Mouse (Mus musculus): ENCODE data around the gene Gm20696.

Gene Gm20696

DNA sequence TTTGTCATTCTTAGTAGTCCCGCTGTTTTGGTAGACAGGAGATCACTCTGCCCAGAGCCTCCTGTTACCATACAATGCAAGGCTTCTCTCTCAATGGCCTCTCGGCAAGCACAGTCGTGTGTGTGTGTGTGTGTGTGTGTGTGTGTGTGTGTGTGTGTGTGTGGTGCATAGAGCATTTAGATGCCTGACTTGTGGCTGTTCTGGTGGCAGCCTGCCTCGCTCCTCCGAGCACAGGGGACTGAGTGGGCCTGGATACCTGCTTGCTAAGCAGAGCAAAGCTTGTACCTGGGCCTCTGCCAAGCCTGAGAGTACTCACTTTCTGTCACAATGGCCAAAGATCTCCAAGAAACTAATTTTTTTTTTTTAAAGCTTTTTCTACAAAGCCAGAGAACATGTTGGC is 67.4 kb downstream of the Gm20696 start:
- ATAC-seq (ENCODE audit: insufficient number of reproducible peaks, low FRiP score, low TSS enrichment) = no peak

DNA sequence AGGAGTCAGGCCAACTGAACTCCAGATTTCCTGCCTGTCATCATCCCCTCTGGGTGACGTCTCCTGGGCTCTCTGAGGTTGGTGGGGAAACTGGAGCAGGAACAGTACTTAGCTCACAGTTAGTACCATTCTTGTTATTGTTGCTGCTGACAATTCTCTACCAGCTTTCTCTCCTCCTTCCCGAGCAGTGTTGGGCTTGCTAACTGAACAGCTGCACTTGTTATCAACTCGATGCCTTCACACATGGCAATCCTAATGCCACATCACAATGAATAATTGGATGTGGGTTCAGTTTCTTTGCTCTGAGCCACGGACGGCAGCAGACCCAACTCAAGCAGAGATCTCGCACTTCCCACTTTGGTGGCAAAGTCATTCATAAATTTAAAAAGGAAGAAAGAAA is 89.6 kb downstream of the Gm20696 start:
- no peak for ATAC-seq (ENCODE audit: insufficient number of reproducible peaks, low FRiP score, low TSS enrichment)

DNA sequence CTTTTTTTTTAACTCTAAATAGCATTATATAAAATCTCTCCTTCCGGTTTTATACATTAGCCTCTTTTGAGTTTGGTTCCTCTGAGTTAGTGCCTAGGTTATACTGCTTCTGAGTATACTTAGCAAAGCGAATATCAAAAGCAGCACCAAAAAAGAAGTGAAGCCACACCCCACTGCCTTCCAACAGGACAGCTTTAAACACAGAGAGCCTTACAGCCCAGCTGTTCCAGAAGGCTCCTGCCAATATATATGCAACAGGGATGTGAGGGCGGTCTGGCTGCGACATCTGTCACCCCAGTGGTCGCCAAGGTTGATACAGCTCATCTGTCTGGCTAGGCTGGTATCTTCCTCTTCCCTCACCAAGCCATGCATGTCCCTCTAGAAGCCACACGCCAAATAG is 91.0 kb downstream of the Gm20696 start:
- ATAC-seq (ENCODE audit: insufficient number of reproducible peaks, low FRiP score, low TSS enrichment) = no peak

GRCm38 (mm10) chr6:99573343-99573742 is 93.3 kb downstream of the Gm20696 start:
- no peak for ATAC-seq (ENCODE audit: insufficient number of reproducible peaks, low FRiP score, low TSS enrichment)

GRCm38 (mm10) chr6:99572071-99572470 is 94.5 kb downstream of the Gm20696 start:
- ATAC-seq (ENCODE audit: insufficient number of reproducible peaks, low FRiP score, low TSS enrichment) = no peak

DNA sequence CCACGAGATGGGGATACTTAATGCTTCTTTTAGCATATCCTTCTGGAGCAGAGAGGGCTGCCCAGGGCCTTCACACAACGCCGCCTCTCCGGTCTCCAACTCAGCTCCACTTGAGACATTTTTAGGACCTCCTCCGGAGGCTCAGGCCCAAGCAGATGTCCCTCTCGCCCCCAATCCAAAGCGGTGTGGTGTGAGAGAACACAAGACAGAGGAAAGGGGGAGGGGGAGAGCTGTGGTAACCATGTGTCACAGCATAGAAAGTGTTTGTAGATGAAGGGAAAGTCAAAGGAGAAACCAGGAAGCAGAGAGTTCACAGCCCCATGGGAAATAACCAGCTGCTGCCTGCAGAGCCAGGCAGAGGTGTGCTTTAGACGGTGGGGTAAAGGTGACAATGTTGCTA is 99.7 kb downstream of the Gm20696 start:
- no peak for ATAC-seq (ENCODE audit: insufficient number of reproducible peaks, low FRiP score, low TSS enrichment)

- ATAC-seq (ENCODE audit: insufficient number of reproducible peaks, low FRiP score, low TSS enrichment) = no peak
These were observed 101.8 kb downstream of the Gm20696 start for GRCm38 (mm10) chr6:99564766-99565165.

DNA sequence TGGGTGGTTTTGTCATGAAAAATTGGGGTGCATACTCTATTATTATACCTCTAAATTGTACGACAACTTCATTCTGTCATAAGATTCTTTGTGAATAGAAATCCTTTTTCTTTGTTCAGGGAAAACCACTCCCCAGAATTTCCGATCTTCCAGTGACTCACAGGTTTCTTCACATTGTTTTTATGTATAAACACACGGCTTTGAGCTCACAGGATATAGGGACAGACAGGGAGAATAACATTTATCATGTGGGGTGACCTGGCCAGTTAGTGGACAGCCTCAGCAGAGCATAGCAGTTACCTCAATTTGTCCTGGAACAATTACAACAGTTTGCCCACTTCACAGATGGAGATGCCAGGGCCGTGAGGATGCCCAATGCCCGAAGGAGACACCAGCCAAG is 109.6 kb downstream of the Gm20696 start:
- ATAC-seq (ENCODE audit: insufficient number of reproducible peaks, low FRiP score, low TSS enrichment) = no peak

DNA sequence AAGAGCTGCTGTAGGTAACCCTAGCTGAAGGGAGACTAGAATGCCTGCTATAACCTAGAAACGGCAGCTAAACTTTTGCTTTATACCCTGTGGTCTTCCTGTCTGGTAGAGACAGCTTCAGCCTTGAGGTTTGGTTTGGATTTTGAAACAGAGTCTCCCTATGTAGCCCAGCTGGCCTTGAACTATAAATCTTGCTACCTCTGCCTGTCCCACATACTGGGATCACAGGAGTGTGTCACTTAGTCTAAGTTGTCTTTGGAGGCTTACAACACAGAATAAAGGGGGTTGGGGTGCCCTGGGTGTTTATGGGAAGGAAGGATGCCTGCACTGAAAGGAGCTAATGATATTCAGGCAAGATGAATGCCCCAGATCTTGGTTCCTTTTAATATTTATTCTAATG is 113.8 kb downstream of the Gm20696 start:
- no peak for ATAC-seq (ENCODE audit: insufficient number of reproducible peaks, low FRiP score, low TSS enrichment)

GRCm38 (mm10) chr6:99546416-99546815 is 120.2 kb downstream of the Gm20696 start:
- no peak for ATAC-seq (ENCODE audit: insufficient number of reproducible peaks, low FRiP score, low TSS enrichment)

GRCm38 (mm10) chr6:99545437-99545836 is 121.2 kb downstream of the Gm20696 start:
- no peak for ATAC-seq (ENCODE audit: insufficient number of reproducible peaks, low FRiP score, low TSS enrichment)

DNA sequence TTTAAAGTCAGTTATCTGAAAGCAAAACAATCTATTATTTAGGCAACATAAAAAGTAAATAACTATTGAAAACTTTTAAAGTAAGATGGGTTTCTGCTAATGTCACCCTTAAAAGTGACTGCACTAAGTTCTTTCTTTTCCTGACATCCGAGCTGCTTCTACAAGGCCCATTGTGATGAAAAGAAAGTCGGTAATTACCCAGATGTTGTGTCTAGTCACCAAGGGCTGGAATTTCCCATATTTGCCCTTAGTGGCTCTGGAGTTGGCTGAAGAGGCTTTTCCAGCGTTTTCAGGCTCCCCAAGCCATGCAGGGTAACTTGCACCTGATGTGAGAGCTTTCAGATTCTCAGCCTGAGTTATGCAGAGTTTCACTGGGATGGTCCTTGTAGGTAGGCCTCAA is 125.5 kb downstream of the Gm20696 start:
- no peak for ATAC-seq (ENCODE audit: insufficient number of reproducible peaks, low FRiP score, low TSS enrichment)

- ATAC-seq (ENCODE audit: insufficient number of reproducible peaks, low FRiP score, low TSS enrichment) = no peak
These were observed 125.9 kb downstream of the Gm20696 start for GRCm38 (mm10) chr6:99540653-99541052.

DNA sequence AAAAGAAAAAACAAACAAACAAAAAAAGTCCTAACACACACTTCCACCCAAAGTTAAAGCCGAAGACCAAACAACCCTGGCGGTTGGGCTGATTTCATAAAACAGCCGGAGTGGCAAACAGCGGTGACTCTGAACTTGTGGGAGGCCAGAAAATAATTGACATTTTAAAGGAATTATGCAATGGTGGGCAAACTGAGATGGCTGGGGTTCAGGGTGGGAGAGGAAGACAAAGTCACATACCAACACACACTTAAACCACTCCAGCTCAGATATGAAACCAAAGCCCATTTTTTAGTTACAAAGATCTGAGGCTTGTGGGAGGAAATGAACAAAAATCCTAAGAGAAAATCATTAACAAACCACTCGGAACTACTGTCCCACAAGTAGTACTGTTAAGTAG is 126.5 kb downstream of the Gm20696 start:
- ATAC-seq (ENCODE audit: insufficient number of reproducible peaks, low FRiP score, low TSS enrichment) = no peak

DNA sequence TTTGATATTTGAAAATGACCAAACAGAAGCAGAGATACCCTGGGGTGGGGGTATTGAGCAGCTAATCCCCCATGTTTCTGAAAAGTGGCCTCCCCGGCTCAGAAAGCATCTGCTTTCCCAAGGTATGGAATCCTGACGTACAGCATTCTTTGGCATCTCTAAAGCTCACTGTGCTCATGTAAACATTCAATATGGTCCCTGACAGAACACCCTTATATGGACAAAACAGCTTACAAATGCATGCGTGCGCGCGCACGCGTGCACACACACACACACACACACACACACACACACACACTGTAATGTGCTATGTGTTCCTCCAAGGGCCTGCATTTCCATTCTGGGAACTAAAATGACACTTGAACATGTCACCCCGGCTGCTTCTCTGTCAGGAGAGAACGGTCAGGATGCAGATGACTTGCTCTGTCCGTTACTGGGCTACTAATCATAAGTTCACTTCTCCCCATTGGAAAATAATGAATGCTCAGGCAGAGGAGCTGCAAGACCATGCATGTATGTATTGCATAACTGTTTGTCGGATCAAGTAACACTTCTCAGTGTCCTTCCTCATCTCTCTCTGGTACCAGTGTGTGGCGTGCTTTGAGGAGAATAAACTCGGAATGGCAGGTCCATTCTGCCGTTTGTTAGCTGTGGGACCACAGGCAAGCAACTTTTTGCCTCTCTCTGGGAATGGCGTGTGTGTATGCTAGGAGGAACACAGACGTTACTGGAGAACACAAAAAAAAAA is 128.2 kb downstream of the Gm20696 start:
- no peak for ATAC-seq (ENCODE audit: insufficient number of reproducible peaks, low FRiP score, low TSS enrichment)

GRCm38 (mm10) chr6:99534211-99534745 is 132.3 kb downstream of the Gm20696 start:
- peak; percentile 86 for ATAC-seq (ENCODE audit: insufficient number of reproducible peaks, low FRiP score, low TSS enrichment)

GRCm38 (mm10) chr6:99532458-99532857 is 134.1 kb downstream of the Gm20696 start:
- ATAC-seq (ENCODE audit: insufficient number of reproducible peaks, low FRiP score, low TSS enrichment) = no peak

DNA sequence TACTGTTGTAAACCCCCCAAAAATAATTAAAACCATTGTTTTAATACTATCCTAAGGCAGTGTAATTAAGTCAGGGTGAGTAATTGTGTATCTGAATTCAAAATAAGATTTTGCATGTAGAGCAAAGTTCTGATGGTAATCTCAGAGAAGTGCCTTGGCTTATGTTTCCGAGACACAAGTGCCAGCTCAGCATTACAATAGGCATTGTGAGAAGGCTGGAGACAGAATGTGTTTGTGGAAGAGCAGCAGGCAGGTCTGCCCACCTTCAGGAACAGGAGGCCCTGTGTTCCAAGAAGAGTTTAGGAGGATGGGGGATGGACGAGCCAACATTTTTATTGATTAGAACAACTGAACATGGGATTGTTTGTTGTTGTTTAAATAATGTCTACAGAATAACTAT is 137.6 kb downstream of the Gm20696 start:
- ATAC-seq (ENCODE audit: insufficient number of reproducible peaks, low FRiP score, low TSS enrichment) = no peak

DNA sequence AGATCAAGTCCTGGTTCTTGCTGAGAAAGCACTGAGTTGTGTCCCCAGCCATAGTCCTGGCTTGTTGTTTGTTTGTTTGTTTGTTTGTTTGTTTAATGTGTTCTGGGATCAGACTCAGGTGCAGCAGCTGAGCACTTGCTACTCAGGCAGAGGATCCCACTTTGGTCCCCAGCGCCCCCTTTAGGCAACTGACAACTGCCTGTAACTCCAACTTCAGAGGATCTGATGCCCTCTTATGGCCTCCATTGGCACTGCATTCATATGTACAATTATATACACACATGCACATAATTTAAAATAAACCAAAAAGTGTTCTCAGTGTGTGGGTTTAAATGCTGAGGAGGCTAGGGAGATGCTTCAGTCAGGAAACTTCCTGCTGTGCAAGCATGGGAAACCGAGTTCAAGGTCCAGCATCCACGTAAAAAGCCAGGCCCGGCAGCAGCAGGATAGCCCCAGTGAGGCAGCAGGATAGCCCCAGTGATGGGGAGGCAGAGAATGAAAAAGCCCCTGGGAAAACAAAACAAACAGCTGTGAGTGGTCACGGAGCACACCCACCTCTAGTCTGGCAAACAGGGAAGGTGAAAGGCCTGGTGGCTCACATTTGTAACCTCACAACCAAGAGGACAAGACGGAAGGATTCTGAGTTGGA is 139.0 kb downstream of the Gm20696 start:
- ATAC-seq (ENCODE audit: insufficient number of reproducible peaks, low FRiP score, low TSS enrichment) = no peak

DNA sequence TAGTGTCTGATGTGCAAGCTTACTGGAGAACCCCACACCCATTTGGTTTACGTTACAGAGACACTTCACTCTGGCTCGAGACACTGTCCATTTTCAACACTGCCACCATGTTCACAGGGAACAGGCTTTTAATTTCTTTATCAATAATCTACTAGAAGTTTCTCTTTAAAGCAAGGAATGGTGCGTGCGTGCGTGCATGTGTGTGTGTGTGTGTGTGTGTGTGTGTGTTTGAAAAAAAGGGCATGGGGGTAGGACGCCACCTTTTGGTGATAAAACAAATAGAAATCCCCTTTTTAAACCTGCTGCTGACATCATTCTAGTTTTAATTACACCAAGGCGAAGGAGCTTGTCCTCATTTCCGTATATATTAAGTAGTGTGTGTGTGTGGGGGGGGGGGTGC is 141.2 kb downstream of the Gm20696 start:
- ATAC-seq (ENCODE audit: insufficient number of reproducible peaks, low FRiP score, low TSS enrichment) = no peak

GRCm38 (mm10) chr6:99523679-99524370 is 142.8 kb downstream of the Gm20696 start:
- ATAC-seq (ENCODE audit: insufficient number of reproducible peaks, low FRiP score, low TSS enrichment) = no peak
